Mouse (Mus musculus) v-Abl transformed pro-B cells (cell line): ENCODE results near the gene Pole4.
"Not testable (repeated sequence)": the region's sequence is repeated elsewhere in the genome, so short reads cannot be mapped to it uniquely, and the experiment has no call there.

Source experiments
- in situ Hi-C, 2 experiments: fragments of 400-800 bp; cut with MboI; formaldehyde crosslinking; loops; one replicate each; pipeline ENCODE4 v1.15.1; 2025; ENCODE audit not compliant: unreplicated experiment in 2 of 2

Gene Pole4

DNA sequence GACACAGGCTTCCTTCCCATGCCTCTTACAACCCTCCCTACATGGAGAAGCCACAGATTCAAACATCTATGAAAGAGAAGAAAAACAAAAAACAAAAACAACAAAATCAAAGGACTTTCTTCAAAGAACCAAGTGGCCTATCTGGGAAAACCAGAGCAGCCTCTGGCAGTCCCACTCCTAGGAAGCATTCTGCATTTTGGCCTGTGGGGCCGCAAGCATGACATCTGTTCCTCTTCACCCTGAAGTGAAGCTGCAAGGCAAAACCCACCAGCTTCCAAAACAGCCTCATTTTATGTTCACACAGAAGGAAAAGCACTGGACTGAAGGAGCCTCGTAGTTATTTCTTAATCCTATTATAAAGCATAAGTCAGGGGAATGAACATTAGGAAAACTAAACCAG is 56.1 kb downstream of the Pole4 start:
- in situ Hi-C loops: no loop called here

DNA sequence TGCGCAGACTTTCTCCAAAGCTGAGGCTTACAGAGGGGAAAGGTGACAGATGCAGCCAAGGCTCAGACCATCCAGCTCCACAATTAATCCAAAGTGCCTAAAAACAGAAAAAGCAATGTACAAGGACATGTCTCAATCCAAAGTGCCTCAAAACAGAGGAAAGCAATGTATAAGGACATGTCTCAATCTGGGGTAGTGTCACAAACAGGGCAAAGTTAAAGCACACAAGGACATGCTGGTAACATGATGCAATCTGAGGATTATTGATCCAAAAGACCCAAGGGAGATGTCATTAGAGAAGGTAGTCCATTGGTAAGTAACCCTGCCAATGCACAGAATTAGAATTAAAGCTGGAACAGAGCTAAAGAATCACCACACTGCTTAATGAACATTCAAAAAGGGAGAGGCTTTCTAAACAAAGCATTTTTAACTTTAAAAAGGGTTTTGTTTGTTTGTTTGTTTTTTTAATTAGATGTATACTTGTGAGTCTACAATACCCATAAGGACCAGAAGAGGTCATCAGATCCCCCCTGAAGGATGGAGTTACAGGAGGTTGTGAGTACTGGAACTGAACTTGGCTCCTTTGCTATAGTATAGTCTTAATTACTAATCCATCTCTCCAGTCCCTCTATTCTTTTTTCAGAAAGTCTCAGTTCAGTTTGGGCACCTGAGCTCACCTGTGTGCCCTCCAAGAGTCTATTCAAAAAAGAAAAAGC is 57.1 kb downstream of the Pole4 start:
- in situ Hi-C loops: no loop called here

DNA sequence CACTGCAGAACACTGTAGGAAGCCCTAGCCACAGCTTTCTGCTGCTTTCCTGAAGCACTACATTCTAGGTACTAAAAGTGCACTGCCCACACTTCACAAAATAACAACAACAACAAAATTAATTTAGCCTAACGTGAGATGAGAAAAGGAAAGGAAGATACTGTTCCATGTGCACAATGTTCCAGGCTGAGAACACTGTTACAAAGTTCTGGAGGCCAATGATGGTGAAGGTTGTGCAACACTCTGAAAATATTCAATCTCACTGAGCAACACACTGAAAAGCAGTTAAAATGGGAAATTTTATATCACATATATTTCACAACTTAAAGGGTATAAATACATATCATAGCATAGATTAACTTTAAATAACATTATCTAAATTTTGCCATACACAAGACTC is 58.2 kb downstream of the Pole4 start:
- in situ Hi-C loops: no loop called here

DNA sequence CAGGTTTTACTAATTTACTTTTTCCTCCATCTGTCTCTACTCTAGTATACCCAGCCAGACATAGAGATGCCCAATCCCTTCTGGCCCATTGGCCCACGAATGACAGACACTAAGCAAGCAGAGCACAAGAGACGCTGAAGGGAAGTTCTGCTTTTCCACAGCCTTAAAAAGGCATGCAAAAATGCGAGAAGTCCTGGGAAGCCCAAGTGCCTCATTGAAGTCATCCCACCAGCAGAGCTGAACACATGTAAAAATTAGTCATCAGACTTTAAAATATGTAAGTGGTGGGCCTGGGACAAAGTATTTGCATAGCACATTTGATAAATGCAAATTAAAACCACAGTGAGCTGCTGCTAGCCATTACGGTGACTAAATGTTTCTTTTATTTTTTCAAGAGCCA is 65.1 kb downstream of the Pole4 start:
- in situ Hi-C loops: no loop called here

- in situ Hi-C loops: not testable (repeated sequence)
Observed at GRCm38 (mm10) chr6:82625331-82625730, 79.8 kb downstream of the Pole4 start.

DNA sequence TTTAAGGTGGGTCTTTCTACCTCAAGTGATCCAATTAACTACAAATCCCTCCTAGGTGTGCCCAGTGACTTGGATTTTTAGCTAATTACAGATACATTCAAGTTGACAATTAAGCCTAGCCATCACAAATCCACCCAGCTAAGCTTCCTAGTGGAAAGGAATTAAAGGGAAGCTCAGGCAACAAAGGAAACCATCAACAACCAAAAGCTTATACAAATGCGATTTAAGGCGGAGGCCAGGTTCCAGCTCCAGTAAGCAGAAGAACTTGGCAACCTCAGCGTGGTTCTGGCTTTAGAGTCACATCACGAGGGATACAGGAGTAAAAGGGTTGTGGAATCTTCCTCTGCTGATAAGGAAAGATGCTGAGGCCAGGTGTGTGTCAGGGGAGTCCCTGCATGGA is 92.0 kb downstream of the Pole4 start:
- in situ Hi-C loops: no loop called here

- in situ Hi-C loops: no loop called here
Observed at GRCm38 (mm10) chr6:82611049-82611448, 94.1 kb downstream of the Pole4 start.

GRCm38 (mm10) chr6:82609339-82609926 is 95.7 kb downstream of the Pole4 start:
- in situ Hi-C loops: no loop called here

GRCm38 (mm10) chr6:82608756-82609155 is 96.4 kb downstream of the Pole4 start:
- in situ Hi-C loops: no loop called here

DNA sequence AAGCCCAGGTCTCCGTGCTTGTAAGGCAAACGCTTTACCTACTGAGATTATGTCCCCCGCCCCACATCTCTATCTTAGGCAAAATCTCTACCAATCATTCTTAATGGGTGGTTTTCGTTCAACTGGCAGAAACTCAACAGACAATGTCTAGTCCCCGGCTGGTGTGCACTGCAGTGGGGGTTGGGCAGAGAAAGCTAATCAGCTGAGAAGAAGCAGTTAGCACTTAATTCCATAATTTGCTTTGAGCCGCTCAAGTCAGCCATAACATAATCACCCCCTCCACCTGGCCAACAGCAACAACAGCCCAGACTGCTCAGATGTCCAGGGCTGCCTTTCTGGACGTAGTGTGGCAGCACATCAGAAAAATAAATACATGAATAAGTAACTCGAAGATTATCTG is 100.4 kb downstream of the Pole4 start:
- in situ Hi-C loops: no loop called here

- in situ Hi-C loops: no loop called here
Observed at GRCm38 (mm10) chr6:82603665-82604064, 101.5 kb downstream of the Pole4 start.

GRCm38 (mm10) chr6:82603228-82603627 is 101.9 kb downstream of the Pole4 start:
- in situ Hi-C loops: no loop called here

- in situ Hi-C loops: no loop called here
Observed at GRCm38 (mm10) chr6:82595461-82596090, 109.6 kb downstream of the Pole4 start.

- in situ Hi-C loops: no loop called here
Observed at GRCm38 (mm10) chr6:82589387-82589786, 115.8 kb downstream of the Pole4 start.

DNA sequence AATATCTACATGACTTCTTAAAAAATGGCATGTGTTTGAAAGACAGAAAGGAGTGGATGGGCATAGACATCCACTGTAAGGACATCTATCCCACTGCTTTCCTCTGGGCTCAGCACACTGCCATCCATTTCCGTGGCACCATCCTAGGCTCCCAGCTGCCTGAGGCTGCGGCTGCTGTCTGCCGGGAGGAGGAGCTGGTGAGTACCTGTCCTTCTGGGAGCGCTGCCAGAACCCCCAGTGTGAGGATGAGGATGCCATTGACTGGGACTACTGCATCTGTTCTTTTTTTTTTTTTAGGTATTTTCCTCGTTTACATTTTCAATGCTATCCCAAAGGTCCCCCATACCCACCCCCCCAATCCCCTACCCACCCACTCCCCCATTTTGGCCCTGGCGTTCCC is 119.8 kb downstream of the Pole4 start:
- in situ Hi-C loops: no loop called here

DNA sequence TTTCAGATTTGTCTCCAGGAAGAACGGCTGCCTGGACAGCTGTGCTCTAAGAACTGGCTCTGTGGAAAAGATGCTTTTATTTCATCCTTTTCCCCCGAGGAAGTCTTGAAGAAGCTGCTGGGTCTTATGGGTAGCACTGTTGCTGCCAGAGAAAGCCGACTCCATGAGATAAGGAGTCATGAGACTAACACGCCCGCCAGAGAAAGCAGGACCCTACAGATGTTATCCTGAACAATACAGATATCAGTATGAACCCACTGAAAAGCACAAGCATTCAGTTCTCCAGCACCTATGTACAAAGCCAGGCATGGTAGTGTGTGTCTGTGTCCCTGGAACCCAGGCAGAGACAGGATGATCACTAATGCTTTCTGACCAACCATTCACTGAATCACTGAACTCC is 129.7 kb downstream of the Pole4 start:
- in situ Hi-C loops: no loop called here
